ENCODE assay signal across 8 mouse cellular contexts in the genomic region with DNA sequence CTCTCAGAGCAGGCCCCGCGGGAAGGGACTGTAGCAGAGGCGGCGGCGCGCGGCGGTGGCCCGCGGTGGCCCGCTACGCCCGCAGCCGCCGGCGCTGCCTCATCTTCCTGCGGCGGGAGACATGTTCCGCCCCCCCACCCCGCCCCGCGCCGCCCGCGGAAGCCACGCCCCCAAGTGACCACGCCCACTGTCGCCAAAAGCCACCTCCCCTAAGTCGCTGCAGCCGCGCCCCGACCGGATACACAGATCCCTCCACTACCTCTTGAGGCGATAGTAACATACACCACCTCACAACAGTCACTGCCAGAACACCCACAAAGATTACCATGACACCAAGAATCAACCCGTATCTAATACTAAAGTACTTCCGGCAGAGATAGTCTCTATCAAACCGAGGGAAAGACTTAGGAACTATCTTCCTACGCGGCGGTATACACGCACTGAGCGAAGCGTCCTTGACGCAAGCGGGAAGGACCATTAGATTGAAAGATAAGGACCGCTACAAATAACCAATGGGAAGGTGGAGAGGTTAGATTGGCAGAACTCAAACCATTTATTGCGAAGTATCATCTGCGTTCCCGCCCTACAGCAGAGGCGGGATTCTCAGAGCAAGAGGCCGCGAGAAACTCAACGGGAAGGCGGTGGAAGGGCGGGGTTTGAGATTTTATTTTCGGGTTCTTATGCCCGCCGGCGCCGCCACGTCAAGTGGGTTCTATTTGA. TPM values are rescaled to one million over a fixed set of nuclear protein-coding genes. Genes with fewer than 3 reads are reported as not detected.
A peak's percentile ranks its signal among the peaks of the same experiment; 100 is the strongest.
DNase-seq lines count a peak whose midpoint lies in the region; ATAC-seq and TF ChIP-seq lines count a peak whose summit lies in the region.

A gene (minus strand): TSS at position 135 of the 720 bp plus-strand sequence.

- peak within 1 kb of the TSS; percentile 92 for H3K9ac ChIP-seq in heart, embryonic 15.5 days
- peak within 1 kb of the TSS; percentile 85 for H3K9ac ChIP-seq in liver, embryonic 14.5 days (replicated peaks)
- peak within 1 kb of the TSS; percentile 99 for H3K9ac ChIP-seq in neural tube, embryonic 11.5 days (ENCODE audit: low read length)
- H3K9ac ChIP-seq in stomach, postnatal 0 days (ENCODE audit: low read length), result peak within 1 kb of the TSS; percentile 95

- peaks cover 28% of the 10 kb centered on the region for H3K36me3 ChIP-seq in forebrain, embryonic 10.5 days (replicated peaks)
- H3K36me3 ChIP-seq in heart, embryonic 15.5 days, result peaks cover 20% of the 10 kb centered on the region
- H3K36me3 ChIP-seq in liver, embryonic 14.5 days (replicated peaks; ENCODE audit: control insufficient read depth, insufficient read depth, low read depth), result peaks cover 22% of the 10 kb centered on the region
- H3K36me3 ChIP-seq in neural tube, embryonic 11.5 days (ENCODE audit: control insufficient read depth, insufficient read depth, low read length), result peaks cover 16% of the 10 kb centered on the region
- peaks cover 7% of the 10 kb centered on the region; the same call in 1 of the 2 replicates for H3K36me3 ChIP-seq in stomach, postnatal 0 days (ENCODE audit: control insufficient read depth, insufficient read depth, low read length)

- TF ChIP-seq EP300 in liver, embryonic 14.5 days (IDR thresholded peaks at IDR 0.05; ENCODE audit: low read depth), result peak; percentile 80
- peak; percentile 95 for TF ChIP-seq EP300 in stomach, postnatal 0 days (optimal IDR thresholded peaks at IDR 0.05)

- peak within 1 kb of the TSS; percentile 75 for H3K4me2 ChIP-seq in heart, embryonic 15.5 days
- peak within 1 kb of the TSS; percentile 95 for H3K4me2 ChIP-seq in liver, embryonic 14.5 days (ENCODE audit: low read depth)
- peak within 1 kb of the TSS; percentile 94 for H3K4me2 ChIP-seq in neural tube, embryonic 11.5 days (ENCODE audit: low read depth)
- H3K4me2 ChIP-seq in stomach, postnatal 0 days (replicated peaks; ENCODE audit: low read depth), result peak within 1 kb of the TSS; percentile 83

- peaks cover 22% of the 10 kb centered on the region; the same call in 1 of the 2 replicates for H3K27me3 ChIP-seq in forebrain, embryonic 10.5 days (ENCODE audit: poor library complexity, severe bottlenecking)
- no peaks in the 10 kb centered on the region for H3K27me3 ChIP-seq in heart, embryonic 15.5 days
- H3K27me3 ChIP-seq in liver, embryonic 14.5 days (ENCODE audit: control insufficient read depth, insufficient read depth, low read length), result no peaks in the 10 kb centered on the region
- no peaks in the 10 kb centered on the region for H3K27me3 ChIP-seq in neural tube, embryonic 11.5 days (ENCODE audit: control insufficient read depth, insufficient read depth, low read length)
- H3K27me3 ChIP-seq in stomach, postnatal 0 days (ENCODE audit: control insufficient read depth, insufficient read depth, low read length), result no peaks in the 10 kb centered on the region

- under 1% methylated on average over 61 of the region's 61 CpGs for WGBS in forebrain, embryonic 10.5 days
- WGBS in heart, embryonic 15.5 days, result under 1% methylated on average over 57 of the region's 61 CpGs
- under 1% methylated on average over 57 of the region's 61 CpGs for WGBS in liver, embryonic 14.5 days (ENCODE audit: insufficient replicate concordance)
- WGBS in neural tube, embryonic 11.5 days, result 1% methylated on average over 49 of the region's 61 CpGs
- WGBS in stomach, postnatal 0 days, result under 1% methylated on average over 58 of the region's 61 CpGs

- DNase-seq in CD8-positive naive resting alpha-beta T cell, adult 2 months (ENCODE audit: low read depth in 2 of 2, low spot score in 2 of 2), result peak; percentile 94 to 95
- peak; percentile 93 for DNase-seq in c-Kit-positive CD71-negative TER-119-negative erythroid progenitor cells, embryonic 14.5 days (ENCODE audit: low read depth)
- peak; percentile 95 for DNase-seq in forebrain, embryonic 10.5 days (ENCODE audit: extremely low spot score, low spot score)
- DNase-seq in kidney, postnatal 25 days, result peak; percentile 98
- DNase-seq in liver, embryonic 14.5 days (ENCODE audit: low read depth in 3 of 3, low spot score in 3 of 3), result peak; percentile 98
- DNase-seq in neural tube, embryonic 11.5 days (ENCODE audit: low spot score), result peak; percentile 96
- peak; percentile 95 for DNase-seq in stomach, postnatal 0 days (ENCODE audit: low spot score)

- no peak for TF ChIP-seq CTCF in liver, embryonic 14.5 days (IDR thresholded peaks at IDR 0.05; ENCODE audit: low read depth)
- TF ChIP-seq CTCF in stomach, postnatal 0 days (IDR thresholded peaks at IDR 0.05; ENCODE audit: low read depth), result peak; percentile 20; the same call in 1 of the 2 replicates

- H3K9me3 ChIP-seq in forebrain, embryonic 10.5 days, result no peaks in the 10 kb centered on the region
- H3K9me3 ChIP-seq in heart, embryonic 15.5 days (replicated peaks), result no peaks in the 10 kb centered on the region
- no peaks in the 10 kb centered on the region for H3K9me3 ChIP-seq in liver, embryonic 14.5 days (ENCODE audit: control insufficient read depth, low read length)
- H3K9me3 ChIP-seq in neural tube, embryonic 11.5 days (ENCODE audit: control insufficient read depth, low read length), result no peaks in the 10 kb centered on the region
- no peaks in the 10 kb centered on the region for H3K9me3 ChIP-seq in stomach, postnatal 0 days (ENCODE audit: control insufficient read depth, low read length)

- peak within 1 kb of the TSS; percentile 100 for H3K27ac ChIP-seq in forebrain, embryonic 10.5 days
- peak within 1 kb of the TSS; percentile 86 for H3K27ac ChIP-seq in heart, embryonic 15.5 days
- peak within 1 kb of the TSS; percentile 94 for H3K27ac ChIP-seq in liver, embryonic 14.5 days
- peak within 1 kb of the TSS; percentile 84 for H3K27ac ChIP-seq in neural tube, embryonic 11.5 days (ENCODE audit: low read depth, low read length)
- peak within 1 kb of the TSS; percentile 84 for H3K27ac ChIP-seq in stomach, postnatal 0 days (replicated peaks)

- peaks cover 47% of the 10 kb centered on the region for H3K4me1 ChIP-seq in forebrain, embryonic 10.5 days
- H3K4me1 ChIP-seq in heart, embryonic 15.5 days (replicated peaks), result peaks cover 35% of the 10 kb centered on the region
- peaks cover 34 to 37% of the 10 kb centered on the region in 2 experiments for H3K4me1 ChIP-seq in liver, embryonic 14.5 days (replicated peaks; ENCODE audit: control insufficient read depth in 2 of 2, insufficient read depth in 2 of 2, low read length in 1 of 2)
- H3K4me1 ChIP-seq in neural tube, embryonic 11.5 days (ENCODE audit: control insufficient read depth, insufficient read depth, low read length), result 0 out of 2 replicates have a peak, but pooled peaks cover 9% of the 10 kb centered on the region
- peaks cover 6% of the 10 kb centered on the region; the same call in 1 of the 2 replicates for H3K4me1 ChIP-seq in stomach, postnatal 0 days (replicated peaks; ENCODE audit: control insufficient read depth, insufficient read depth)

- H3K4me3 ChIP-seq in forebrain, embryonic 10.5 days, result peak within 1 kb of the TSS; percentile 99
- H3K4me3 ChIP-seq in heart, embryonic 15.5 days, result peak within 1 kb of the TSS; percentile 86
- H3K4me3 ChIP-seq in liver, embryonic 14.5 days (ENCODE audit: insufficient read depth in 1 of 2, low read depth in 2 of 2, low read length in 2 of 2), result peak within 1 kb of the TSS; percentile 71 to 93
- peak within 1 kb of the TSS; percentile 99 for H3K4me3 ChIP-seq in neural tube, embryonic 11.5 days (ENCODE audit: low read depth, low read length)
- peak within 1 kb of the TSS; percentile 99 for H3K4me3 ChIP-seq in stomach, postnatal 0 days (ENCODE audit: low read depth, low read length)

- peak; percentile 91 for ATAC-seq in heart, embryonic 15.5 days (replicated peaks; ENCODE audit: insufficient number of reproducible peaks, insufficient read depth, low FRiP score, low read depth)
- peak; percentile 88 for ATAC-seq in liver, embryonic 14.5 days (ENCODE audit: insufficient read depth)
- ATAC-seq in neural tube, embryonic 11.5 days (ENCODE audit: insufficient read depth, low FRiP score, low TSS enrichment), result peak; percentile 91
- ATAC-seq in stomach, postnatal 0 days (ENCODE audit: low FRiP score, low TSS enrichment), result peak; percentile 92

RNA-seq across cellular contexts. Expression of the gene that starts here (rescaled TPM):
- polyA plus RNA-seq in forebrain, embryonic 10.5 days (2016; fragmentation: Nextera tagmentation; extraction: Ambion mirVana), result 191 and 199 TPM in 2 replicates
- polyA plus RNA-seq in heart, embryonic 15.5 days (2015; fragmentation: Nextera tagmentation; extraction: Ambion mirVana), result 41.3 and 67.2 TPM in 2 replicates
- 54.7 and 74.7 TPM in 2 replicates for polyA plus RNA-seq in liver, embryonic 14.5 days (2012; rRNA removed)
- 41.9 and 55.4 TPM in 2 replicates for polyA plus RNA-seq in liver, embryonic 14.5 days (2014; fragmentation: Nextera tagmentation; extraction: Ambion mirVana)
- 177 and 178 TPM in 2 replicates for polyA plus RNA-seq in neural tube, embryonic 11.5 days (2014; fragmentation: Nextera tagmentation; extraction: Ambion mirVana)
- 30.9 and 37.0 TPM in 2 replicates for polyA plus RNA-seq in stomach, postnatal 0 days (2015; fragmentation: Nextera tagmentation; extraction: Ambion mirVana)

Comparison
In these comparisons a context has a peak if more than half of its experiments do, and no peak if none do; other contexts are left out.
1. Peak in every context shown above with its lines: DNase-seq, ATAC-seq, H3K4me3 ChIP-seq and H3K27ac ChIP-seq.